Mouse (Mus musculus) bone marrow, adult 2 months (tissue): ENCODE data around the gene Rnaseh2a.

Experiments used
- CTCF ChIP-seq: fragments of 200-500 bp; IDR thresholded peaks from 2 replicates; pipeline ENCODE4 v1.5.1; 2011; ENCODE audit warnings: low read length, control low read depth; ENCODE audit not compliant: control insufficient read depth, insufficient read depth
- POLR2A ChIP-seq: fragments of 200-500 bp; IDR thresholded peaks from 2 replicates; pipeline ENCODE4 v1.6.1; 2011; ENCODE audit warnings: low read depth, mild to moderate bottlenecking, control low read depth, low read length, borderline replicate concordance; ENCODE audit not compliant: control insufficient read depth

GRCm38 (mm10) chr8:84989311-84989731, 19.8 kb upstream of the Rnaseh2a start:
- TF ChIP-seq CTCF (no peak), POLR2A (no peak)
